ENCODE assay signal across 8 mouse cellular contexts in the genomic region with DNA sequence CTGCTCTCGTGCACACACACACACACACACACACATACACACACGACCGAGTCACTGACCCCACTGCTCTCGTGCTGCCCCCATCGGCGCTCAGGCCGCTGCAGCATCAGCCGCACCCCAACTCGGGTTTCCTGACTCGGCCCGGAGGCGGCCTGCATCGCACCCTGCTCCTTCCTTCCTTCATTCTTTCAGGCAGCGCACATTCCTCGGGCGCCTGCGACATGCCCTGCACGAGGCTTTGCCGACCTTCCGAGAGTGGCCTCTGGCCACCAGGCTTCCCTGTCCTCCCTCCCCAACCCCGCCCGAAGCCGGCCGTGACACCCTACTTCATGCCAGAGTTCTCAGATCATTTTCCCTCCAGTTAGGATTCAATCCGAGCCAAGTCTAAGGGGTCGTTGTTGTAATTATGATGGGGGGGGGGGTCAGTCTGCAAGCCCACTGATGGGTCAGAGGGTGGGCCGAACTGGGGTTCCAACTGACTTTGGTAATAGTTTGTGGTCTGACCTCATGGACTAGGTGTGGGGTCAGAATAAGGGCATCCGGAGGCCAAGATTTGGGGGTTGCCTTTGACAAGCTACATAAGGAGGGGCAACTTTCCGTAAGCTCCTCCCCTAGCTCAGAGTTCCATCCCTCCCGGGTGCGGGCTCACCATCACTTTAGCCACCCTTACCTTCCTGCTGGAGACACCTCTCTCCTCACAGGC. TPM values are rescaled to one million over a fixed set of nuclear protein-coding genes. Genes with fewer than 3 reads are reported as not detected.
DNase-seq lines count a peak whose midpoint lies in the region; ATAC-seq and TF ChIP-seq lines count a peak whose summit lies in the region.

No protein-coding gene starts in this region.

- ATAC-seq in midbrain, embryonic 13.5 days, result no peak; the same call in 1 of the 2 replicates

- H3K9me3 ChIP-seq in limb, embryonic 10.5 days (replicated peaks), result no peaks in the 10 kb centered on the region
- no peaks in the 10 kb centered on the region for H3K9me3 ChIP-seq in midbrain, embryonic 13.5 days

- TF ChIP-seq CTCF in embryonic fibroblast, embryonic 13.5 days (IDR thresholded peaks at IDR 0.05; ENCODE audit: borderline replicate concordance, insufficient read depth, low read length), result no peak

- intact Hi-C loops in heart, postnatal 25 days (cut with DNase I), result loop anchor here (10.0 kb wide), 1 partner anchor 316 kb away; the partner anchor contains the start of genes 6030445D17Rik and Luzp1

- H3K36me3 ChIP-seq in limb, embryonic 10.5 days, result peaks cover 10% of the 10 kb centered on the region; the same call in 1 of the 2 replicates
- no peaks in the 10 kb centered on the region for H3K36me3 ChIP-seq in midbrain, embryonic 13.5 days

- peaks cover 8% of the 10 kb centered on the region for H3K4me1 ChIP-seq in embryonic fibroblast, embryonic 13.5 days (ENCODE audit: control insufficient read depth, insufficient read depth, low read length)
- H3K4me1 ChIP-seq in limb, embryonic 10.5 days, result peaks cover 70% of the 10 kb centered on the region
- H3K4me1 ChIP-seq in midbrain, embryonic 13.5 days (replicated peaks), result peaks cover 60% of the 10 kb centered on the region

- no peak overlapping the region for H3K4me3 ChIP-seq in embryonic fibroblast, embryonic 13.5 days (ENCODE audit: insufficient read depth, low read length)
- peak overlapping the region; percentile 88 for H3K4me3 ChIP-seq in limb, embryonic 10.5 days
- H3K4me3 ChIP-seq in midbrain, embryonic 13.5 days (replicated peaks), result peak overlapping the region; percentile 45

- TF ChIP-seq POLR2A in embryonic fibroblast, embryonic 13.5 days (IDR thresholded peaks at IDR 0.05; ENCODE audit: low read depth, low read length), result no peak

- 1% methylated on average over 31 of the region's 31 CpGs for WGBS in limb, embryonic 10.5 days
- 8% methylated on average over 30 of the region's 31 CpGs for WGBS in midbrain, embryonic 13.5 days

- peak overlapping the region; percentile 60; the same call in 1 of the 2 replicates for H3K9ac ChIP-seq in midbrain, embryonic 13.5 days (replicated peaks)

- peak; percentile 40 to 45 for DNase-seq in cerebellum, postnatal 10 days
- no peak for DNase-seq in cerebellum, postnatal 4 days (ENCODE audit: low spot score in 2 of 2)
- DNase-seq in heart, postnatal 25 days (ENCODE audit: low spot score), result peak; percentile 71
- peak; percentile 80 for DNase-seq in limb, embryonic 10.5 days (ENCODE audit: low spot score)
- DNase-seq in thymus, postnatal 10 days (ENCODE audit: low spot score in 2 of 2), result peak; percentile 65 to 67
- no peak for DNase-seq in right cerebral cortex, postnatal 4 days

- H3K27ac ChIP-seq in embryonic fibroblast, embryonic 13.5 days (ENCODE audit: insufficient read depth, low read length), result peak overlapping the region; percentile 71
- H3K27ac ChIP-seq in limb, embryonic 10.5 days, result peak overlapping the region; percentile 96
- H3K27ac ChIP-seq in midbrain, embryonic 13.5 days, result 0 out of 2 replicates have a peak overlapping the region, but pooled peaks have one; percentile 22

- H3K4me2 ChIP-seq in midbrain, embryonic 13.5 days (replicated peaks), result peak overlapping the region; percentile 76

- H3K27me3 ChIP-seq in limb, embryonic 10.5 days (ENCODE audit: low read depth, poor library complexity, severe bottlenecking), result no peaks in the 10 kb centered on the region
- peaks cover 15% of the 10 kb centered on the region for H3K27me3 ChIP-seq in midbrain, embryonic 13.5 days

RNA-seq across cellular contexts. Expression of gene Id3, which starts 5.2 kb away (rescaled TPM):
- polyA plus RNA-seq in embryonic fibroblast, embryonic 13.5 days (2011; ENCODE audit: insufficient read length, low read depth, missing spikeins), result 201 and 239 TPM in 2 replicates
- total RNA-seq in heart, postnatal 25 days (2021), result 10 to 100 TPM; 46.9 to 70.1 TPM
- polyA plus RNA-seq in limb, embryonic 10.5 days (2016; fragmentation: Nextera tagmentation; extraction: Ambion mirVana), result 375 and 475 TPM in 2 replicates
- 175 and 214 TPM in 2 replicates for polyA plus RNA-seq in midbrain, embryonic 13.5 days (2015; fragmentation: Nextera tagmentation; extraction: Ambion mirVana)

RNA-seq across cellular contexts. Expression of gene E2f2, which starts 23.7 kb away (rescaled TPM):
- polyA plus RNA-seq in embryonic fibroblast, embryonic 13.5 days (2011; ENCODE audit: insufficient read length, low read depth, missing spikeins), result 0.78 and 1.1 TPM in 2 replicates
- total RNA-seq in heart, postnatal 25 days (2021), result 1 to 10 TPM; 1.9 to 4.3 TPM
- 6.4 and 7.3 TPM in 2 replicates for polyA plus RNA-seq in limb, embryonic 10.5 days (2016; fragmentation: Nextera tagmentation; extraction: Ambion mirVana)
- polyA plus RNA-seq in midbrain, embryonic 13.5 days (2015; fragmentation: Nextera tagmentation; extraction: Ambion mirVana), result 3.8 and 4.0 TPM in 2 replicates

RNA-seq across cellular contexts. Expression of gene Asap3, which starts 57.7 kb away (rescaled TPM):
- 7.0 and 8.5 TPM in 2 replicates for polyA plus RNA-seq in embryonic fibroblast, embryonic 13.5 days (2011; ENCODE audit: insufficient read length, low read depth, missing spikeins)
- 10 to 100 TPM in 1 of 2 experiments, 1 to 10 TPM in 1; 8.7 to 11.8 TPM for total RNA-seq in heart, postnatal 25 days (2021)
- 2.3 and 3.7 TPM in 2 replicates for polyA plus RNA-seq in limb, embryonic 10.5 days (2016; fragmentation: Nextera tagmentation; extraction: Ambion mirVana)
- 3.9 and 4.5 TPM in 2 replicates for polyA plus RNA-seq in midbrain, embryonic 13.5 days (2015; fragmentation: Nextera tagmentation; extraction: Ambion mirVana)

Comparison
In these comparisons a context has a peak if more than half of its experiments do, and no peak if none do; other contexts are left out.
1. DNase-seq: peak in cerebellum, postnatal 10 days (2 of 2), heart, postnatal 25 days (single experiment), limb, embryonic 10.5 days (single experiment) and thymus, postnatal 10 days (2 of 2); none in cerebellum, postnatal 4 days (0 of 2) and right cerebral cortex, postnatal 4 days (single experiment).
2. H3K27ac ChIP-seq: peak in every context shown above with its lines; median percentile 96 in limb, embryonic 10.5 days; 71 in embryonic fibroblast, embryonic 13.5 days; 22 in midbrain, embryonic 13.5 days.